Mouse (Mus musculus) midbrain, embryonic 16.5 days (tissue): ENCODE measurements around the gene Col1a1. TPM values are rescaled to one million over a fixed set of nuclear protein-coding genes. Genes with fewer than 3 reads are reported as not detected.
A peak's percentile ranks its signal among the peaks of the same experiment; 100 is the strongest.

Experiments used
- ATAC-seq: fragments of 200-750 bp; cut with Nextera tagmentation; 2 replicates; pipeline ENCODE4 v1.8.0; 2017; ENCODE audit warnings: moderate TSS enrichment
- H3K27ac ChIP-seq: fragments of 300-500 bp; sonication (generic); 2 replicates; pipeline ENCODE4 v1.5.1; 2014; ENCODE audit warnings: mild to moderate bottlenecking, low read length, mixed read lengths
- H3K27me3 ChIP-seq: fragments of 300-500 bp; sonication (generic); 2 replicates; pipeline ENCODE4 v1.6.1; 2014; ENCODE audit warnings: low read depth, low read length, mixed read lengths; ENCODE audit not compliant: control insufficient read depth, insufficient read depth
- H3K36me3 ChIP-seq: fragments of 300-500 bp; sonication (generic); 2 replicates; pipeline ENCODE4 v1.6.1; 2014; ENCODE audit warnings: mild to moderate bottlenecking, low read length, moderate library complexity, mixed read lengths; ENCODE audit not compliant: control insufficient read depth, insufficient read depth
- H3K4me1 ChIP-seq: fragments of 300-500 bp; sonication (generic); 2 replicates; pipeline ENCODE4 v1.6.1; 2014; ENCODE audit warnings: mild to moderate bottlenecking, low read length, mixed read lengths; ENCODE audit not compliant: control insufficient read depth, insufficient read depth
- H3K4me2 ChIP-seq: fragments of 300-500 bp; sonication (generic); 2 replicates; pipeline ENCODE4 v1.6.1; 2014; ENCODE audit warnings: mild to moderate bottlenecking, low read length, mixed read lengths
- H3K4me3 ChIP-seq: fragments of 300-500 bp; sonication (generic); 2 replicates; pipeline ENCODE4 v1.5.1; 2014; ENCODE audit warnings: low read depth, mild to moderate bottlenecking, low read length, moderate library complexity, mixed read lengths
- H3K9ac ChIP-seq: fragments of 300-500 bp; sonication (generic); 2 replicates; pipeline ENCODE4 v1.6.1; 2014; ENCODE audit warnings: low read depth, low read length, mixed read lengths
- H3K9me3 ChIP-seq: fragments of 300-500 bp; sonication (generic); replicated peaks from 2 replicates; pipeline ENCODE4 v1.6.1; 2014; ENCODE audit warnings: mild to moderate bottlenecking, low read length, mixed read lengths; ENCODE audit not compliant: control insufficient read depth, poor library complexity, severe bottlenecking
- WGBS: fragments of 180-500 bp; shearing (Covaris S2); extraction: QIAGEN DNeasy Blood & Tissue Kit; methylation state at CpG from one replicate; pipeline ENCODE4 v1.1.7; 2014; 5-methylcytosine and 5-hydroxymethylcytosine counted together
- polyA plus RNA-seq: library from polyadenylated mRNA; unstranded; fragments of >200 nt; fragmentation: Nextera tagmentation; extraction: Ambion mirVana; gene quantifications from 2 replicates; pipeline ENCODE4 v1.2.1, GENCODE M21; 2015

Col1a1 gene
- polyA plus RNA-seq, 1 experiment from 2014 or later, result 84.6 TPM

- peak; percentile 64; the same call in 1 of the 2 replicates for ATAC-seq
- Histone ChIP-seq H3K9me3 (no peaks in the 10 kb centered on the region), H3K4me1 (peaks cover 15% of the 10 kb centered on the region), H3K27me3 (no peaks in the 10 kb centered on the region), H3K4me3 (peak overlapping the region; percentile 22; the same call in 1 of the 2 replicates), H3K36me3 (no peaks in the 10 kb centered on the region), H3K9ac (peak overlapping the region; percentile 74), H3K27ac (peak overlapping the region; percentile 95), H3K4me2 (peak overlapping the region; percentile 64)
- WGBS, result 27% methylated on average over 9 of the region's 9 CpGs
Observed at GRCm38 (mm10) chr11:94978178-94978915, 42.3 kb downstream of the Col1a1 start.

GRCm38 (mm10) chr11:94978947-94979346 lies 42.9 kb downstream of the Col1a1 start:
- WGBS, result under 1% methylated on average over 20 of the region's 20 CpGs
- no peaks in the 10 kb centered on the region for H3K36me3 ChIP-seq
- peak overlapping the region; percentile 95 for H3K27ac ChIP-seq
- peak; percentile 98 for ATAC-seq
- peak overlapping the region; percentile 64 for H3K4me2 ChIP-seq
- no peaks in the 10 kb centered on the region for H3K27me3 ChIP-seq
- H3K4me3 ChIP-seq, result peak overlapping the region; percentile 26
- H3K4me1 ChIP-seq, result peaks cover 15% of the 10 kb centered on the region
- H3K9me3 ChIP-seq, result no peaks in the 10 kb centered on the region
- peak overlapping the region; percentile 74 for H3K9ac ChIP-seq

GRCm38 (mm10) chr11:94979462-94980179 lies 43.6 kb downstream of the Col1a1 start:
- no peaks in the 10 kb centered on the region for H3K36me3 ChIP-seq
- ATAC-seq, result 0 out of 2 replicates have a peak, but pooled peaks have one; percentile 30
- H3K4me2 ChIP-seq, result peak overlapping the region; percentile 64

GRCm38 (mm10) chr11:94985140-94985539 lies 49.1 kb downstream of the Col1a1 start:
- peaks cover 14% of the 10 kb centered on the region for H3K4me1 ChIP-seq
- no peak for ATAC-seq
- 56% methylated on average over 1 of the region's 1 CpGs for WGBS

More at GRCm38 (mm10) chr11:94979462-94980179, 43.6 kb downstream of the Col1a1 start:
- H3K4me3 ChIP-seq, result peak overlapping the region; percentile 26
- peak overlapping the region; percentile 47; the same call in 1 of the 2 replicates for H3K9ac ChIP-seq
- no peaks in the 10 kb centered on the region for H3K27me3 ChIP-seq
- H3K9me3 ChIP-seq, result no peaks in the 10 kb centered on the region
- H3K27ac ChIP-seq, result peak overlapping the region; percentile 95
- peaks cover 15% of the 10 kb centered on the region for H3K4me1 ChIP-seq
- WGBS, result 73% methylated on average over 11 of the region's 11 CpGs

GRCm38 (mm10) chr11:94985822-94986221 lies 49.8 kb downstream of the Col1a1 start:
- H3K27me3 ChIP-seq, result no peaks in the 10 kb centered on the region
- no peak overlapping the region for H3K9ac ChIP-seq
- no peak overlapping the region for H3K4me3 ChIP-seq
- no peak overlapping the region for H3K4me2 ChIP-seq
- no peak for ATAC-seq
- H3K4me1 ChIP-seq, result peaks cover 20% of the 10 kb centered on the region
- no peaks in the 10 kb centered on the region for H3K36me3 ChIP-seq
- H3K9me3 ChIP-seq, result no peaks in the 10 kb centered on the region
- H3K27ac ChIP-seq, result no peak overlapping the region
- 83% methylated on average over 5 of the region's 5 CpGs for WGBS

More at GRCm38 (mm10) chr11:94985140-94985539, 49.1 kb downstream of the Col1a1 start:
- H3K27me3 ChIP-seq, result no peaks in the 10 kb centered on the region
- H3K27ac ChIP-seq, result no peak overlapping the region
- no peak overlapping the region for H3K4me2 ChIP-seq
- no peaks in the 10 kb centered on the region for H3K36me3 ChIP-seq
- no peak overlapping the region for H3K9ac ChIP-seq
- H3K4me3 ChIP-seq, result no peak overlapping the region
- no peaks in the 10 kb centered on the region for H3K9me3 ChIP-seq

- no peaks in the 10 kb centered on the region for H3K36me3 ChIP-seq
- H3K27me3 ChIP-seq, result no peaks in the 10 kb centered on the region
- H3K9me3 ChIP-seq, result no peaks in the 10 kb centered on the region
- H3K27ac ChIP-seq, result no peak overlapping the region
- ATAC-seq, result no peak
- H3K4me1 ChIP-seq, result peaks cover 20% of the 10 kb centered on the region
- no peak overlapping the region for H3K4me2 ChIP-seq
- no peak overlapping the region for H3K9ac ChIP-seq
- 62% methylated on average over 2 of the region's 2 CpGs for WGBS
- H3K4me3 ChIP-seq, result no peak overlapping the region
Observed at GRCm38 (mm10) chr11:94986435-94986834, 50.4 kb downstream of the Col1a1 start.

GRCm38 (mm10) chr11:94987341-94987740 lies 51.3 kb downstream of the Col1a1 start:
- H3K27ac ChIP-seq, result no peak overlapping the region
- H3K4me1 ChIP-seq, result peaks cover 20% of the 10 kb centered on the region
- H3K9ac ChIP-seq, result no peak overlapping the region
- WGBS, result 46% methylated on average over 6 of the region's 6 CpGs
- ATAC-seq, result no peak
- no peaks in the 10 kb centered on the region for H3K9me3 ChIP-seq
- no peaks in the 10 kb centered on the region for H3K36me3 ChIP-seq
- no peak overlapping the region for H3K4me3 ChIP-seq
- H3K4me2 ChIP-seq, result no peak overlapping the region
- no peaks in the 10 kb centered on the region for H3K27me3 ChIP-seq

- Histone ChIP-seq H3K9me3 (no peaks in the 10 kb centered on the region), H3K9ac (no peak overlapping the region), H3K4me1 (peaks cover 20% of the 10 kb centered on the region), H3K27me3 (no peaks in the 10 kb centered on the region), H3K4me2 (no peak overlapping the region), H3K4me3 (no peak overlapping the region), H3K27ac (no peak overlapping the region), H3K36me3 (no peaks in the 10 kb centered on the region)
- no peak for ATAC-seq
- 79% methylated on average over 8 of the region's 8 CpGs for WGBS
Observed at GRCm38 (mm10) chr11:94987851-94988250, 51.8 kb downstream of the Col1a1 start.
